Mouse (Mus musculus) MEL (cell line): ENCODE results near the gene Zbtb24. TPM values are rescaled to one million over a fixed set of nuclear protein-coding genes. Genes with fewer than 3 reads are reported as not detected.

ENCODE experiments used
- DNase-seq: peaks from one replicate; pipeline ENCODE4 v3.0.0; 2011; ENCODE audit warnings: low read depth, low spot score
- H3K27ac ChIP-seq: 2 replicates; pipeline ENCODE4 v1.5.1; 2012; ENCODE audit warnings: low read depth, mild to moderate bottlenecking, control low read depth, low read length, moderate library complexity; ENCODE audit not compliant: control insufficient read depth
- H3K27me3 ChIP-seq, 2 experiments: fragments of 150-350 bp in 1 of 2; sonication (generic) in 1 of 2; 2 replicates each; pipeline ENCODE4 v1.6.1; 2012; ENCODE audit warnings: low read length in 2 of 2, mild to moderate bottlenecking in 2 of 2, improper control_type of control experiment in 1 of 2, moderate library complexity in 1 of 2; ENCODE audit not compliant: insufficient read depth in 2 of 2, control insufficient read depth in 1 of 2
- H3K36me3 ChIP-seq, 2 experiments: 2 replicates each; pipeline ENCODE4 v1.6.1; 2012 to 2014; ENCODE audit warnings: low read length in 2 of 2, improper control_type of control experiment in 1 of 2, inconsistent platforms in 1 of 2, mild to moderate bottlenecking in 1 of 2; ENCODE audit not compliant: insufficient read depth in 2 of 2, control insufficient read depth in 1 of 2
- H3K4me1 ChIP-seq, 2 experiments: fragments of 150-350 bp in 1 of 2; sonication (generic) in 1 of 2; 2 replicates each; pipeline ENCODE4 v1.6.1; 2012; ENCODE audit warnings: low read length in 2 of 2, improper control_type of control experiment in 1 of 2, mild to moderate bottlenecking in 1 of 2; ENCODE audit not compliant: insufficient read depth in 2 of 2, control insufficient read depth in 1 of 2
- H3K4me3 ChIP-seq, 2 experiments: fragments of 150-350 bp in 1 of 2; sonication (generic) in 1 of 2; 2 replicates each; pipeline ENCODE4 v1.5.1; 2012; ENCODE audit warnings: low read depth in 2 of 2, low read length in 2 of 2, mild to moderate bottlenecking in 2 of 2, moderate library complexity in 2 of 2, control low read depth in 1 of 2, improper control_type of control experiment in 1 of 2; ENCODE audit not compliant: control insufficient read depth in 1 of 2, insufficient read depth in 1 of 2
- H3K79me2 ChIP-seq: 2 replicates; pipeline ENCODE4 v1.6.1; 2012; ENCODE audit warnings: mild to moderate bottlenecking, low read length, moderate library complexity; ENCODE audit not compliant: control insufficient read depth, poor library complexity, insufficient read depth
- H3K9ac ChIP-seq: 2 replicates; pipeline ENCODE4 v1.6.1; 2012; ENCODE audit warnings: low read depth, mild to moderate bottlenecking, control low read depth, low read length, moderate library complexity; ENCODE audit not compliant: control insufficient read depth, poor library complexity, severe bottlenecking
- H3K9me3 ChIP-seq: fragments of 150-350 bp; sonication (generic); replicated peaks from 2 replicates; pipeline ENCODE4 v1.6.1; 2012; ENCODE audit warnings: mild to moderate bottlenecking, low read length, improper control_type of control experiment, moderate library complexity; ENCODE audit not compliant: insufficient read depth
- CHD1 ChIP-seq: IDR thresholded peaks from 2 replicates; pipeline ENCODE4 v1.6.1; 2012; ENCODE audit warnings: low read depth, mild to moderate bottlenecking, inconsistent platforms, low read length, improper control_type of control experiment
- CHD2 ChIP-seq: IDR thresholded peaks from 2 replicates; pipeline ENCODE4 v1.6.1; 2011; ENCODE audit warnings: low read length, improper control_type of control experiment
- CTCF ChIP-seq, 3 experiments: IDR thresholded peaks in 2 of 3; conservative IDR thresholded peaks in 1 of 3; 2 replicates each; pipeline ENCODE4 v1.5.1; 2011 to 2012; ENCODE audit warnings: low read length in 3 of 3, low read depth in 2 of 3, mild to moderate bottlenecking in 2 of 3, improper control_type of control experiment in 1 of 3, inconsistent platforms in 1 of 3, mixed read lengths in 1 of 3, moderate library complexity in 1 of 3; ENCODE audit not compliant: control insufficient read depth in 1 of 3, insufficient read depth in 1 of 3, poor library complexity in 1 of 3, severe bottlenecking in 1 of 3
- ELF1 ChIP-seq: IDR thresholded peaks from 2 replicates; pipeline ENCODE4 v1.6.1; 2014; ENCODE audit warnings: low read depth, mild to moderate bottlenecking, inconsistent platforms, low read length, improper control_type of control experiment, moderate library complexity
- EP300 ChIP-seq, 2 experiments: IDR thresholded peaks; 2 replicates each; pipeline ENCODE4 v1.6.1; 2011; ENCODE audit warnings: improper control_type of control experiment in 2 of 2, low read length in 2 of 2, low read depth in 1 of 2, mild to moderate bottlenecking in 1 of 2
- GABPA ChIP-seq: IDR thresholded peaks from 2 replicates; pipeline ENCODE4 v1.6.1; 2012; ENCODE audit warnings: low read depth, mild to moderate bottlenecking, inconsistent platforms, low read length, improper control_type of control experiment, moderate library complexity
- GATA1 ChIP-seq: IDR thresholded peaks from 2 replicates; pipeline ENCODE4 v1.6.1; 2011; ENCODE audit warnings: low read depth, low read length, improper control_type of control experiment
- JUND ChIP-seq: IDR thresholded peaks from 2 replicates; pipeline ENCODE4 v1.6.1; 2011; ENCODE audit warnings: low read depth, mild to moderate bottlenecking, improper control_type of control experiment, low read length
- KAT2A ChIP-seq: conservative IDR thresholded peaks from 2 replicates; pipeline ENCODE4 v1.6.1; 2012; ENCODE audit warnings: low read depth, low read length, improper control_type of control experiment, inconsistent platforms
- MAFK ChIP-seq: IDR thresholded peaks from 2 replicates; pipeline ENCODE4 v1.6.1; 2011; ENCODE audit warnings: low read depth, mild to moderate bottlenecking, low read length, improper control_type of control experiment, borderline replicate concordance
- MEF2A ChIP-seq: IDR thresholded peaks from 2 replicates; pipeline ENCODE4 v1.6.1; 2014; ENCODE audit warnings: low read depth, mild to moderate bottlenecking, inconsistent platforms, low read length, improper control_type of control experiment; ENCODE audit not compliant: poor library complexity, insufficient replicate concordance, severe bottlenecking; ENCODE audit errors: extremely low read depth
- MXI1 ChIP-seq: IDR thresholded peaks from 2 replicates; pipeline ENCODE4 v1.6.1; 2011; ENCODE audit warnings: mild to moderate bottlenecking, low read depth, low read length, improper control_type of control experiment
- MYB ChIP-seq: IDR thresholded peaks from 2 replicates; pipeline ENCODE4 v1.6.1; 2011; ENCODE audit warnings: mild to moderate bottlenecking, low read depth, low read length, improper control_type of control experiment
- NELFE ChIP-seq: IDR thresholded peaks from 2 replicates; pipeline ENCODE4 v1.6.1; 2011; ENCODE audit warnings: low read depth, low read length, improper control_type of control experiment
- NRF1 ChIP-seq: IDR thresholded peaks from 2 replicates; pipeline ENCODE4 v1.6.1; 2014; ENCODE audit warnings: low read depth, mild to moderate bottlenecking, inconsistent platforms, low read length, improper control_type of control experiment, moderate library complexity; ENCODE audit not compliant: poor library complexity, insufficient read depth, severe bottlenecking
- RAD21 ChIP-seq: IDR thresholded peaks from 2 replicates; pipeline ENCODE4 v1.6.1; 2011; ENCODE audit warnings: mild to moderate bottlenecking, low read depth, low read length, improper control_type of control experiment
- RCOR1 ChIP-seq: IDR thresholded peaks from 2 replicates; pipeline ENCODE4 v1.6.1; 2012; ENCODE audit warnings: low read depth, mild to moderate bottlenecking, inconsistent platforms, low read length, improper control_type of control experiment
- TAL1 ChIP-seq: IDR thresholded peaks from 2 replicates; pipeline ENCODE4 v1.6.1; 2012; ENCODE audit warnings: mild to moderate bottlenecking, inconsistent platforms, low read length, moderate library complexity, mixed read lengths
- TBP ChIP-seq: IDR thresholded peaks from 2 replicates; pipeline ENCODE4 v1.8.0; 2011; ENCODE audit warnings: low read depth, low read length, improper control_type of control experiment
- TCF12 ChIP-seq: IDR thresholded peaks from 2 replicates; pipeline ENCODE4 v1.6.1; 2014; ENCODE audit warnings: low read depth, mild to moderate bottlenecking, inconsistent platforms, low read length, improper control_type of control experiment, moderate library complexity
- USF1 ChIP-seq: IDR thresholded peaks from 2 replicates; pipeline ENCODE4 v1.6.1; 2014; ENCODE audit warnings: low read depth, mild to moderate bottlenecking, inconsistent platforms, low read length, improper control_type of control experiment, moderate library complexity
- USF2 ChIP-seq, 2 experiments: IDR thresholded peaks; 2 replicates each; pipeline ENCODE4 v1.6.1; 2011 to 2012; ENCODE audit warnings: improper control_type of control experiment in 2 of 2, low read length in 2 of 2, borderline replicate concordance in 1 of 2, inconsistent platforms in 1 of 2, low read depth in 1 of 2, mild to moderate bottlenecking in 1 of 2; ENCODE audit not compliant: insufficient read depth in 1 of 2
- ZC3H11A ChIP-seq: IDR thresholded peaks from 2 replicates; pipeline ENCODE4 v1.6.1; 2012; ENCODE audit warnings: low read depth, mild to moderate bottlenecking, inconsistent platforms, low read length, improper control_type of control experiment
- ZKSCAN1 ChIP-seq: IDR thresholded peaks from 2 replicates; pipeline ENCODE4 v1.6.1; 2012; ENCODE audit warnings: low read depth, mild to moderate bottlenecking, inconsistent platforms, low read length, improper control_type of control experiment, moderate library complexity
- ZNF384 ChIP-seq: IDR thresholded peaks from 2 replicates; pipeline ENCODE4 v1.6.1; 2012; ENCODE audit warnings: low read depth, mild to moderate bottlenecking, inconsistent platforms, low read length, improper control_type of control experiment
- polyA plus RNA-seq, 2 experiments: library from polyadenylated mRNA; stranded (reverse) in 1 of 2; unstranded in 1 of 2; fragments of >175 nt in 1 of 2; fragments of >200 nt in 1 of 2; gene quantifications; 2 replicates each; pipeline versions ENCODE4 v1.2.1 to v1.2.4; 2012; ENCODE audit warnings: low replicate concordance in 2 of 2, low read depth in 1 of 2; ENCODE audit not compliant: insufficient read length in 2 of 2, insufficient read depth in 1 of 2, missing spikeins in 1 of 2
- total RNA-seq: library from RNA; depleted of rRNA; stranded (reverse); fragments of 300-350 nt; gene quantifications from 2 replicates; pipeline ENCODE4 v1.2.3, GENCODE M21; 2012

The Zbtb24 gene
- total and polyA plus RNA-seq, 3 experiments: 7.6 to 11.0 TPM; not detected in 1

DNA sequence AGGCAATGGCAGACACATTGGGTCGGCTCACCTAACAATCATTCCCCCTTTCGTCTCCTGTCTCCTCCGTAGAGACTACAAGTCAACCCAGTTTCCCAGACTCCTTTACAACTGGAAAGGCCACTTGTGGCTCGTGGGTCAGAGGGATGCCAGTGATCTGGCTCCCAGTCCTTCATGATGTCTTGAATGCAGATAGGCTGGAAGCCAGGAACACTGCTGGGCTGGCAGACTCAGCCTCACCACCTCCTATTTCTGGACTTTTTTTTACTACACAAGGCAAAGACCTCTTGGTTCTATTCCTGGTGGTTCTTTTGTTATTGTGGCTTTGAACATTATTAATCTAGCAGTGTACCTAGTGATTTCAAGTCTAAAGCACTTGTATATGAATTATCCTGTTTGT is 64.1 kb downstream of the Zbtb24 start:
- H3K4me3 ChIP-seq: no peak overlapping the region
- H3K9ac ChIP-seq: no peak overlapping the region
- H3K27me3 ChIP-seq: peaks cover 0 to 3% of the 10 kb centered on the region in 2 experiments; a peak in 1 of 4 replicates
- no peaks in the 10 kb centered on the region; the same call in 1 of the 2 replicates for H3K79me2 ChIP-seq
- H3K36me3 ChIP-seq: peaks cover 0 to 3% of the 10 kb centered on the region in 2 experiments; a peak in 2 of 4 replicates
- DNase-seq: no peak
- no peak for TF ChIP-seq GATA1
- no peak for TF ChIP-seq ZKSCAN1
- TF ChIP-seq RAD21: no peak
- TF ChIP-seq CTCF (IDR thresholded peaks at IDR 0.05 in 2 of 3, conservative IDR thresholded peaks at IDR 0.05 in 1 of 3; ENCODE audit: control insufficient read depth in 1 of 3, insufficient read depth in 1 of 3, low read depth in 2 of 3, low read length in 3 of 3, poor library complexity in 1 of 3, severe bottlenecking in 1 of 3): no peak
- TF ChIP-seq USF1: no peak
- TF ChIP-seq CHD1: no peak
- TF ChIP-seq TAL1: no peak
- no peak for TF ChIP-seq MYB
- TF ChIP-seq ZNF384: no peak
- no peak for TF ChIP-seq MEF2A
- no peak for TF ChIP-seq USF2 (IDR thresholded peaks at IDR 0.05; ENCODE audit: borderline replicate concordance in 1 of 2, insufficient read depth in 1 of 2, low read depth in 1 of 2, low read length in 2 of 2)
- no peak for TF ChIP-seq MAFK
- H3K4me1 ChIP-seq: no peaks in the 10 kb centered on the region; a peak in 1 of 4 replicates
- H3K9me3 ChIP-seq: no peaks in the 10 kb centered on the region
- H3K27ac ChIP-seq: no peak overlapping the region

- Histone ChIP-seq H3K27me3 (peaks cover 0 to 3% of the 10 kb centered on the region in 2 experiments; a peak in 1 of 4 replicates), H3K36me3 (peaks cover 0 to 3% of the 10 kb centered on the region in 2 experiments; a peak in 2 of 4 replicates), H3K4me1 (no peaks in the 10 kb centered on the region; a peak in 1 of 4 replicates), H3K9me3 (no peaks in the 10 kb centered on the region), H3K27ac (no peak overlapping the region), H3K9ac (no peak overlapping the region), H3K4me3 (no peak overlapping the region), H3K79me2 (peaks cover 6% of the 10 kb centered on the region)
- DNase-seq: no peak
- TF ChIP-seq CTCF (IDR thresholded peaks at IDR 0.05 in 2 of 3, conservative IDR thresholded peaks at IDR 0.05 in 1 of 3; ENCODE audit: control insufficient read depth in 1 of 3, insufficient read depth in 1 of 3, low read depth in 2 of 3, low read length in 3 of 3, poor library complexity in 1 of 3, severe bottlenecking in 1 of 3) (no peak), ELF1 (no peak), TBP (no peak), MXI1 (no peak), KAT2A (no peak), EP300 (IDR thresholded peaks at IDR 0.05; ENCODE audit: low read depth in 1 of 2, low read length in 2 of 2) (no peak), TCF12 (no peak), NRF1 (no peak), MEF2A (no peak), GABPA (no peak), JUND (no peak), RAD21 (no peak), CHD2 (no peak), NELFE (no peak), ZC3H11A (no peak), RCOR1 (no peak)
These were observed 64.7 kb downstream of the Zbtb24 start for GRCm38 (mm10) chr10:41514921-41515320.
